Mouse (Mus musculus): ENCODE measurements around the gene Notum. TPM values are rescaled to one million over a fixed set of nuclear protein-coding genes. Genes with fewer than 3 reads are reported as not detected.

Gene Notum
- polyA plus RNA-seq, 1 experiment from 2014 or later, result 4.1 TPM

- Histone ChIP-seq H3K27ac (no peak overlapping the region), H3K9ac (no peak overlapping the region), H3K4me1 (peaks cover 21% of the 10 kb centered on the region), H3K4me2 (no peak overlapping the region), H3K36me3 (peaks cover 50% of the 10 kb centered on the region), H3K4me3 (no peak overlapping the region), H3K27me3 (no peaks in the 10 kb centered on the region), H3K9me3 (no peaks in the 10 kb centered on the region)
- WGBS, result 88% methylated on average over 6 of the region's 6 CpGs
- no peak for ATAC-seq (ENCODE audit: borderline replicate concordance, extremely low read depth, low FRiP score, low TSS enrichment)
Observed at GRCm38 (mm10) chr11:120622805-120623204, 38.2 kb downstream of the Notum start.

DNA sequence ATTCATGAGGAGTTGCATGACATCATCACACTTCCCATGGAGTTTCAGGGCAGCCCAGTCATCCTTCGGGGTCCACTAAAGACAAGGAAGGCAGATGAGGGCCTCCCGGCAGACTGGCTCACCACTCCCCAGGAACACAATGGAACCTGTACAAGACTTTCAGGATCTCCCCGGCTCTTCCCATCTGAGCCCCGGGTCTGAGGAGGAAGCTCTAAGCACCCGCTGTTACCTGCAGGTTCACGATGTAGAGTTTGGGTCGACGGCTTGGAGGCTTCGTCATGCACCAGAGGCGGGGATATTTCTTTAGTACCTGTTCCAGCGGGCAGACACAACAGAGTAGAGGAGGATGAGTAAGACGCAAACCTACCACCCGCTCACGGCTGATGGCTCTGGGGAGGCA lies 40.8 kb downstream of the Notum start:
- Histone ChIP-seq H3K9ac (no peak overlapping the region), H3K36me3 (peaks cover 43% of the 10 kb centered on the region), H3K4me1 (peaks cover 24% of the 10 kb centered on the region), H3K4me2 (no peak overlapping the region), H3K4me3 (no peak overlapping the region), H3K27me3 (no peaks in the 10 kb centered on the region), H3K9me3 (no peaks in the 10 kb centered on the region), H3K27ac (no peak overlapping the region)
- ATAC-seq (ENCODE audit: borderline replicate concordance, extremely low read depth, low FRiP score, low TSS enrichment), result no peak
- WGBS, result 90% methylated on average over 14 of the region's 14 CpGs

DNA sequence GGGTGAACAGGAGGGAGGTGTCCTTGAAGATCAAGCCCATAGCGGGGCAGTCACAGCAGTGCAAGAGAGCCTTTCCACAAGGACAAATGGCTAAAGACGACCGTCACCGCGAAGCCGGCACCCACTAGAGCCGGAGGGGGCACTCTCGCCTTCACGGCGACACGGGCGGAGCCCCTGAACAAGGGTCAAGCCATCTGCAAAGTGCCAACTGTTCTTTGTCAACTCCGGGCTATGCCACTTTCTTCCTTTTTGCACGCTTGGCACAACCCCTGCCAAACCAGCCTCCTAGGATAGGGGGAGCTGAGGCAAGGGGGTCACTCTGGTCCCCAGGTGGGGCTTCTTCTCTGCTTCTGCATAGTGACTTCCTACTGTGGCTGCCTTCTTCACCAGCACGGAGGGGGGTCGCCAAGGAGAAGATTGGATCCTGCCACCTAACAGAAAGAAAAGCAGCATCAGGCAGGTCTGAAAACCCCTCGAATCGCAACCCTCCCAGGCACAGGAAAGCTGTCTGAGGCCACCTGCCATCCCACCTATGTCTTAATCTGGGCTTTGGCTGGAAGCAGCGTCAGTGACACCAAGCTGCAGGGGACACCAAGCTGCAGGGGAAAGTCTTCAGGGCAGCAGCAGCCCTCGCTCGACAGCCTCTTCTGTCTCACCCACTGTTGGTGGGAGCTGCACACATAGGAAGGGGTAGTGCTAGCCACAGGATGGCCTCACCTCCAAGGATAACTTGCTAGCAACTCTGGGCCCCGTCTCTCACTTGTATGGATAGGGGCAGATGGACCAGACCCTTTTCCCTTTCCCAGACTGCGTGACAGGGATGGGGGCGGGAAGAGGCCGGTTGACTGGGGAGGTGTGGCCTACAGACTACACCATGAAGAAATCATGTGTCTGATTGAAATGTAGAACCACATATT lies 42.1 kb downstream of the Notum start:
- Histone ChIP-seq H3K36me3 (peaks cover 52% of the 10 kb centered on the region), H3K27ac (no peak overlapping the region), H3K4me3 (no peak overlapping the region), H3K9ac (no peak overlapping the region), H3K4me2 (no peak overlapping the region), H3K27me3 (no peaks in the 10 kb centered on the region), H3K9me3 (no peaks in the 10 kb centered on the region), H3K4me1 (peaks cover 18% of the 10 kb centered on the region)
- ATAC-seq (ENCODE audit: borderline replicate concordance, extremely low read depth, low FRiP score, low TSS enrichment), result no peak
- WGBS, result 87% methylated on average over 25 of the region's 25 CpGs

- Histone ChIP-seq H3K27ac (peak within 1 kb of the TSS; percentile 68), H3K9me3 (no peaks in the 10 kb centered on the region), H3K4me2 (peak within 1 kb of the TSS; percentile 89), H3K4me1 (peaks cover 14% of the 10 kb centered on the region), H3K4me3 (peak within 1 kb of the TSS; percentile 95), H3K36me3 (peaks cover 52% of the 10 kb centered on the region), H3K9ac (peak within 1 kb of the TSS; percentile 86), H3K27me3 (no peaks in the 10 kb centered on the region)
- peak; percentile 92 for ATAC-seq (ENCODE audit: borderline replicate concordance, extremely low read depth, low FRiP score, low TSS enrichment)
- under 1% methylated on average over 56 of the region's 56 CpGs for WGBS
Observed at GRCm38 (mm10) chr11:120617519-120618112, 43.4 kb downstream of the Notum start, which contains the start of gene Pcyt2. TSS of gene Pcyt2 (minus strand) at chr11:120617936.

DNA sequence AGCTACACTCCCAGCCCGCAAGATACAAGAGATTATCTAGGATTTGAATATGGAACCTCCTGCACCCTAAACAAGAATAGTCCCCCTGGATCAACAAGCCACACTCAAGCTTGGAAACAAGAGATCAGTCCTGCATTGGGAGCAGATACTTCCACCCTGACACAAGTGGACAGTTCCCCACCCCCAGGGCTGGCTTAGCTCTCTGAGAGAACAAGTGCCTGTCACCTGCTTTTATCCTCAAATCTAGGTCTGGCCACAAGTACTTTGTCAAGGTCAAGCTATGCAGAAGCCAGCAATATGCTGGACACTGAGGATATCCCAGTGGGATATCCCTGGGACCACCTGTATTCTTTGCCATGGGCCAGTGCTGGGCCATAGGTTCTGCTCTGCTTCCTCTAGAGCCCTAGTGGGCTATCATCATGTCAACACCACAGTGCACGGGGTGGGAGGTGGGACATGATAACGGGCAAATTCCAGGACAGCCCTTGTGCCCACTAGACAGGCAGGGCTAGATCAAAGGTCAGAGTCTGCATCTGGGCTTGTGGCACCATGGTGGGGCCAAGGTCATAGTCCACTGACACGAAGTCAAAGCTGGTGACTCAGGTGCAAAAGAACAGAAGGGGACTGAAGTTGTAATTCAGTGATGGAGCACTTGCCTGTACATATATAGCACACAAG lies 44.2 kb downstream of the Notum start:
- peak overlapping the region; percentile 86 for H3K9ac ChIP-seq
- H3K4me1 ChIP-seq, result peaks cover 14% of the 10 kb centered on the region
- H3K4me3 ChIP-seq, result peak overlapping the region; percentile 95
- H3K36me3 ChIP-seq, result peaks cover 57% of the 10 kb centered on the region
- H3K4me2 ChIP-seq, result peak overlapping the region; percentile 89
- H3K27ac ChIP-seq, result no peak overlapping the region
- no peak for ATAC-seq (ENCODE audit: borderline replicate concordance, extremely low read depth, low FRiP score, low TSS enrichment)
- 38% methylated on average over 4 of the region's 4 CpGs for WGBS
- H3K9me3 ChIP-seq, result no peaks in the 10 kb centered on the region
- H3K27me3 ChIP-seq, result no peaks in the 10 kb centered on the region

- ATAC-seq (ENCODE audit: borderline replicate concordance, extremely low read depth, low FRiP score, low TSS enrichment), result no peak
Observed at GRCm38 (mm10) chr11:120615606-120616203, 45.3 kb downstream of the Notum start.

DNA sequence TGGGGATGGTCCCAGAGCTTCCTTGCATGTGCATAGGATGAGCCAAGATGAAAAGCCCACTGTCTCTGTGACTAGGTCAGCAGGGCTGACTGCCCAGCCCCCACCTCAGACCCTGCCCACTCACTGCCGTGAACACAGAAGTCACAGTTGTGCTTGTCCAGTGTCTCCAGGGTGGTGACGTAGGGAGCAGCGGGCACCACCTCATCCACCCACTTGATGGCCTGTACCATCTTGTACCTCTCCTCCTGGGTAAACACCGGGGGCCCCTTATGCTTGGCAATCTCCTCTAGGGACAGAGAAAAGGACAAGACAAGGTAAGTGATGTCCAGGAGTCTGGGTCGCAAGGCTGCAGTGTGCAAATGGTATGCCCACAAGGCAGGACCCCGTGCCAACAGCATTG lies 45.8 kb downstream of the Notum start:
- Histone ChIP-seq H3K27ac (no peak overlapping the region), H3K27me3 (no peaks in the 10 kb centered on the region), H3K4me2 (no peak overlapping the region), H3K9me3 (no peaks in the 10 kb centered on the region), H3K4me1 (peaks cover 14% of the 10 kb centered on the region), H3K4me3 (no peak overlapping the region), H3K36me3 (peaks cover 59% of the 10 kb centered on the region), H3K9ac (no peak overlapping the region)
- ATAC-seq (ENCODE audit: borderline replicate concordance, extremely low read depth, low FRiP score, low TSS enrichment), result no peak
- 90% methylated on average over 6 of the region's 6 CpGs for WGBS

More at GRCm38 (mm10) chr11:120615606-120616203, 45.3 kb downstream of the Notum start:
- no peak overlapping the region for H3K4me2 ChIP-seq
- H3K4me1 ChIP-seq, result peaks cover 14% of the 10 kb centered on the region
- no peak overlapping the region for H3K9ac ChIP-seq
- 90% methylated on average over 11 of the region's 11 CpGs for WGBS
- H3K9me3 ChIP-seq, result no peaks in the 10 kb centered on the region
- no peaks in the 10 kb centered on the region for H3K27me3 ChIP-seq
- no peak overlapping the region for H3K27ac ChIP-seq
- H3K36me3 ChIP-seq, result peaks cover 62% of the 10 kb centered on the region
- H3K4me3 ChIP-seq, result no peak overlapping the region

- Histone ChIP-seq H3K4me3 (no peak overlapping the region), H3K9me3 (no peaks in the 10 kb centered on the region), H3K27me3 (0 out of 2 replicates have a peak, but pooled peaks cover 4% of the 10 kb centered on the region), H3K4me1 (peaks cover 18% of the 10 kb centered on the region), H3K4me2 (no peak overlapping the region), H3K36me3 (peaks cover 48% of the 10 kb centered on the region), H3K9ac (no peak overlapping the region), H3K27ac (no peak overlapping the region)
- no peak for ATAC-seq (ENCODE audit: borderline replicate concordance, extremely low read depth, low FRiP score, low TSS enrichment)
- WGBS, result 84% methylated on average over 8 of the region's 8 CpGs
Observed at GRCm38 (mm10) chr11:120613976-120614375, 47.0 kb downstream of the Notum start.

DNA sequence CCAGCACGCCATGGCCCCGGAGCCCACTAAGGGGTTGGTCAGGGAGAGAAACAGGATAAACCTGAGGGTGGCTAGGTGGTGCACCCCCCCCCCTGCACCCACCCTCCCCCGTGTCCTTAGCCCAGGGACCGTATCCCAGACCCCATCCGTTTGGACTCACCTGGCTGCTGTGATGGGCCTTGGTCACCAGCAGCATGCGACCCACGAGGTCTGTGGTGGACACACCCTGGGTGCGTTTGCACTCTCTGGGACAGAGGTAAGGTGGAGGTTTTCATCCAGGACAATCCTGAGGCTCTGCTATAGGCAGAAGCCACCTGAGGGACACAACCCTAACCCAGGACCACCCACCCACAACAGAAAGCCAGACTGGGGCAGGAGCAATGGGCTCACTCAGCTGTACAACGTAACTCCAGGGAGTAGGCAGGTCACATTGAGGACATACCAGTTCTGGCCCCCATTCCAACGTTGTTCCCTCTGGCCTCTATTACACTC lies 47.4 kb downstream of the Notum start:
- Histone ChIP-seq H3K9ac (no peak overlapping the region), H3K27me3 (0 out of 2 replicates have a peak, but pooled peaks cover 9% of the 10 kb centered on the region), H3K4me2 (no peak overlapping the region), H3K27ac (no peak overlapping the region), H3K4me1 (peaks cover 23% of the 10 kb centered on the region), H3K36me3 (peaks cover 43% of the 10 kb centered on the region), H3K4me3 (no peak overlapping the region), H3K9me3 (no peaks in the 10 kb centered on the region)
- no peak for ATAC-seq (ENCODE audit: borderline replicate concordance, extremely low read depth, low FRiP score, low TSS enrichment)
- WGBS, result 85% methylated on average over 9 of the region's 10 CpGs

GRCm38 (mm10) chr11:120612763-120613162 lies 48.2 kb downstream of the Notum start:
- no peaks in the 10 kb centered on the region for H3K9me3 ChIP-seq
- ATAC-seq (ENCODE audit: borderline replicate concordance, extremely low read depth, low FRiP score, low TSS enrichment), result no peak
- no peak overlapping the region for H3K27ac ChIP-seq
- no peak overlapping the region for H3K9ac ChIP-seq
- 0 out of 2 replicates have a peak, but pooled peaks cover 10% of the 10 kb centered on the region for H3K27me3 ChIP-seq
- peaks cover 37% of the 10 kb centered on the region for H3K36me3 ChIP-seq
- H3K4me2 ChIP-seq, result no peak overlapping the region
- peaks cover 27% of the 10 kb centered on the region for H3K4me1 ChIP-seq
- H3K4me3 ChIP-seq, result no peak overlapping the region
- WGBS, result 36% methylated on average over 6 of the region's 6 CpGs

DNA sequence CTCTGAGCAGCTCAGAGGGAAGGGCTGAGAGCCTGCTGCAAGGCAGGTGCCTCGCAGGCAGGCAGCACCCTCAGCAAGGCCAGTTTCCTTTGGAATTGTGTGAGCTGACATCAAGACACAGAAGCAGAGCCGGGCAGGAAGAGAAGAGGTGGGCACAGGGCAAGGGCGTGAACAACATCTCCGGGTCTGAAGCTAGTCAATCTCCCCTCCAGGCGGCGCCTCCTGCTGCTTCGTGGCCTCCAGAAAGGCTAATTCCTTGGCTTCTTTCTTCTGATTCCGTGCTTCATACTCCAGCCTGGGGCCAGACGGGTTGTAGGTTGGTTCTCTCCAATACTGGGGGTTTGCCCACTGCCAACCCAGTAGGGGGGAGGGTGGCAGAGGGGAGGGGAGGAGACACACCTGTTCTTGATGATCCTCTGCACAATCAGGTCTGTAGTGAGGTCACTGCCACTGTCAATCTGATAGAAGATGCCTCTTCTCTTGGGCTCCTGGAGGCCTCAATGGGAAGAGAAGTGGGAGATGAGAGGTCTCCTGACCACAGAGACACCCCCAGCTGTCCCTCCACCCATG lies 50.4 kb downstream of the Notum start:
- H3K36me3 ChIP-seq, result peaks cover 41% of the 10 kb centered on the region
- WGBS, result 85% methylated on average over 9 of the region's 9 CpGs
- H3K9ac ChIP-seq, result no peak overlapping the region
- H3K4me2 ChIP-seq, result no peak overlapping the region
- no peak overlapping the region for H3K4me3 ChIP-seq
- H3K9me3 ChIP-seq, result no peaks in the 10 kb centered on the region
- 0 out of 2 replicates have a peak, but pooled peaks cover 10% of the 10 kb centered on the region for H3K27me3 ChIP-seq
- no peak for ATAC-seq (ENCODE audit: borderline replicate concordance, extremely low read depth, low FRiP score, low TSS enrichment)
- no peak overlapping the region for H3K27ac ChIP-seq
- peaks cover 26% of the 10 kb centered on the region for H3K4me1 ChIP-seq
